Mouse (Mus musculus): ENCODE data around the gene Emp3. TPM values are rescaled to one million over a fixed set of nuclear protein-coding genes. Genes with fewer than 3 reads are reported as not detected.
"Not testable (repeated sequence)": the region's sequence is repeated elsewhere in the genome, so short reads cannot be mapped to it uniquely, and the experiment has no call there.

Emp3 gene
- total RNA-seq (2021) = 212 TPM in 2 replicates
- long read RNA-seq, experiment 1, transcript Emp3-204 (3 exons, 380 nt) = minor isoform, 5 of 208 reads
- long read RNA-seq, experiment 1, transcript Emp3-201 (5 exons, 736 nt) = major isoform, 190 of 208 reads
- long read RNA-seq, experiment 1, partial matches to known transcripts = 6 of 208 reads
- long read RNA-seq, experiment 1, other reads (novel, unspliced or antisense) = 2 of 208 reads
- long read RNA-seq, experiment 2, transcript Emp3-201 (5 exons, 736 nt) = major isoform, 164 of 182 reads
- long read RNA-seq, experiment 2, partial matches to known transcripts = 5 of 182 reads
- long read RNA-seq, experiment 2, other reads (novel, unspliced or antisense) = 5 of 182 reads

DNA sequence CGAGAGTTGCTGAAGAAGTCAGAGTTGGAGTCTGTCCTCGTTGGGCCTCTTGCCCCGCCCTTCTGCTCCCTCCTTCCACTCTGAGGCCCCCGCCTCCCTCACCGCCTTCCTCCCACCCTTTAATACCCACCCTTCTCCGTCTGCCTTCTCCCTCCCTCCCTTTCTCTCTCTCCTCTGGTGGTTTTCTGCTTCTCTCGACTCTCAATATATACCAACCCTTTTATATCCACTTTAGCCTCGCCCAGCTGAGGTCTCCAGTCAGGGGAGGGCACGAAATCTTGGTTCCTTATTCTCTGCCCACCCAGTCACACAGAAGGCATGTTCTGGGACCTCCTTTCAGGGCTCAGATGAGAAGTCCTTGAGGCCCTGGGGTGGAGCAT lies at the start of gene Emp3:
Emp3 (minus strand) TSS at position 163 of the 380 bp plus-strand sequence.
- peak; percentile 76 for DNase-seq

DNA sequence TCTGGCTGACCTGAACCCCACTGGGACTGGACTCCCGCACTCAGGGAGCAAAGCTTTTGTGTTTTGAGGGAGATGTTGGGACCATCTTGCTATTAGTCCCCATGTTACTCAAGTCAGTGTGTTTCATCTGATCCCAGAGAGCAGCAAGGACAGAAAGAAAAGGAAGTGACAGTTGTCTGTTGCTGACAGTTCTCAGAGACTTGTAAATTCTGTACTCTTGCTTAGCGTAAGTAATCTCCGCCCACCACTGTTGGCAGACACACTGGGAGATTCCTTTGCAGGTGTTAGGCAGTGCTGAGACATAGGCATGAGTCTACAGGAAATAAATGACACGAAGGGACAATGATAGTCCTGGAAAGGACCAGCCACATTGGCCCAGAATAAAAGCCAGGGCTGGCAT lies 35.4 kb upstream of the Emp3 start:
- DNase-seq = no peak

DNA sequence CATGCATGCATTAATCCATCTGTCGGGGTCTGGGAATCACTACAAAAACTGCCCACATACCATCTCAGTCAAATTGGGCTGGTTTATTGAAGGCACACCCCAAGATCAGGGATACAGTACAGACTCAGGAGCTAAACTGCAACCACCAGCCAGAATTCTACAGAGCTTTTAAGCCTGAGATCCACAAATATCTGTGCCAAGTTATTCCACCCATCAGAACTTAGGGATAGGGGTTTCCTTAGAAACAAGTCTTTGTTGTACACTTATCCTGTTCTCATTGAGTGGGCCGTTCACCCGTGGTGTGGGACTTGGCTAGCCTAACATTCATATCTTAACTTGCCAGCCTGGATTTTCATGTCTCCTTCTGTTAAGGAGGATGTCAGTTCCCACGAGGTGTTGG lies 27.9 kb upstream of the Emp3 start:
- DNase-seq = no peak

DNA sequence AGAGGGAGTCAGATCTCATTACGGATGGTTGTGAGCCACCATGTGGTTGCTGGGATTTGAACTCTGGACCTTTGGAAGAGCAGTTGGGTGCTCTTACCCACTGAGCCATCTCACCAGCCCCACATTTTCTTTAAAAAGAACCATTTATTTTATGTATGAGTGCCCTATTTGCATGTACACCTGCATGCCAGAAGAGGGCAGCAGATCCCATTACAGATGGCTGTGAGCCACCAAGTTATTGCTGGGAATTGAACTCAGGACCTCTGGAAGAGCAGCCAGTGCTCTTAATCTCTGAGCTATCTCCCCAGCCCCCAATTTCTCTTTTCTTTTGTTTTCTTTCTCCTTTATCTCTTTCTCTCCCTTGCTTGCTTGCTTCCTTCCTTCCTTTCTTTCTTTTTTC lies 22.1 kb upstream of the Emp3 start:
- peak; percentile 44 for DNase-seq

DNA sequence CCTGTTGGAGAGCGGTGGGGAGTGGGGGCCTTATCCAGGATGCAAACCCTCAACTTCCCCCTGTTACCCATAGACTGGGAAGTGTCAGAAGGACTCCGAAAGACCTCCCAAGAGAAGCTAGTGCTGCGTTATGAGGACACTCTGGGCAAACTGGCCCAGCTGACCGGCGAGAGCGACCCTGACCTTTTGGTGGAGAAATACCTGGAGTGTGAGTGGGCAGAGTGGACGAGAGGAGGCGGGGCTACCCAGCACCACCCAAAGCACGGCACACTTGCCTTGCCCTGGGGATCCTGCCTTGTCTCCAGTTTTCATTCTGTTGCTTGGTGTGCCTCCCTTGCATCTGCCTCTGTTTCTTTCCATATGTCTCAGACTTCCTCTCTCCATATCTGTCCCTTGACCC lies 20.8 kb upstream of the Emp3 start:
- DNase-seq = peak; percentile 84

DNA sequence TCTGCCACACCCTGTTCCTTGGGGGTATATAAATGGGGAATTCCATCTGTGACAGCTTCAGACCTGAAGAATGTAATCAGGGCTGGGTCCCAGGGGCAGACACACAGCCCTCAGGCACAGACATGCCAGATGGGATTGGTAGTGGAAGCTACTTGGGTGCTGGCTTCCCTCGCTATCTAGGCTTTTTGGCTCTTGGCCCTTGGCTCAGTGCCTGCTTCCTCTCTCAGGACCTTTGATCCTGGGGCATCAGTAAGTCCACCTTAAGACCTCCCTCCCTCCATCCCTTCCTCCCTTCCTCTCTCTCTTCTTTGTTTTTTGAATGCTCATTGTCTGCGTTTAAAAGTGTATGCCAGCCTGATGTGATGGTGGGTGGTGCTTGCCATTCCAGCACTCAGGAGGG lies 18.6 kb upstream of the Emp3 start:
- peak; percentile 28 for DNase-seq

DNA sequence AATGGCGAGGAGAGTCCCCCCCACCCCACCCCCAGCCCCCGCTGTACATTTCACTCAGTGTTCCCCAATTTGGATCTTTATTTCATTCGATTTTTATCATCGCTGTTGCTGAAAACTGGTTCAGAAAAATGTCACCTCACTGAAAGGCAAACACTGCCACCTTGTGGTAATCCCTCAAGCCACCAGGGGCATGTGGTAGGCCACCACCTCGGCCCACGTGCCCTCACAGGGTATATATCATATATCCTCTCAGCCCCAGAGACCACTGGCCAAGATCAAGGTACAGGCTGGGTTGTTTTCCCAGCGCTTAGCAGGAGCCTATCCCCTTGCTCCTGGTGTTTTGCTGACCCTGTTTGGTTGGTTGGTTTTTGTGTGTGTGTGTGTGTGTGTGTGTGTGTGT lies 13.9 kb upstream of the Emp3 start:
- DNase-seq = peak; percentile 82

DNA sequence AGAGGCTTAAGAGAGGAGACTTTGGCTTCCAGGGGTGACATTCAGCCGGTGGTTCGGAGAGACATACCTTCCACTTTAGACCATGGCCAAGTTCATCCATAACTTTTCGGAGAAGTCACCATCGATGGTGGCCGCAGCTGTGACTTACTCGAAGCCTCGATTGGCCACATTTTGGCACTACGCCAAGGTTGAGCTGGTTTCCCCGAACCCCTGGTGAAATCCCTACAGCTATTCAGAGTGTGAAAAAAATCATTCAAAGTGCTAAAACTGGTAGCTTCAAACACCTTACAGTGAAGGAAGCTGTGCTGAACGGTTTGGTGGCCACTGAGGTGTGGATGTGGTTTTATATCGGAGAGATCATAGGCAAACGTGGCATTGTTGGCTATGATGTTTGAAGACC lies 12.6 kb upstream of the Emp3 start:
- not testable (repeated sequence) for DNase-seq

DNA sequence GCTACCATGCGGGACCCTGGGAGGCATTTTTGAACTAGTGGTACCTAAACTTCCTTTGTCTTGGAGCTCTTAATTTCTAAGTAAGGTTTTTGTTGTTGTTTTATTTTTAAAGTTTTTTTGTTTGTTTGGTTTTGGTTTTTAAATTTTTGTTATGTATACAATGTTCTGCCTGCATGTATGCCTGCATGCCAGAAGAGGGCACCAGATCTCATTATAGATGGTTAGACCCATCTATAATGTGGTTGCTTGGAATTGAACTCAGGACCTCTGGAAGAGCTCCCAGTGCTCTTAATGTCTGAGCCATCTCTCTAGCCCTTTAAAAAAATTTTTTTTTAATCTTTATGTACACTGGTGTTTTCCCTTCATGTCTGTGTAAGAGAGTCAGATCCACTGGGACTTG lies 8.5 kb upstream of the Emp3 start:
- DNase-seq = no peak

DNA sequence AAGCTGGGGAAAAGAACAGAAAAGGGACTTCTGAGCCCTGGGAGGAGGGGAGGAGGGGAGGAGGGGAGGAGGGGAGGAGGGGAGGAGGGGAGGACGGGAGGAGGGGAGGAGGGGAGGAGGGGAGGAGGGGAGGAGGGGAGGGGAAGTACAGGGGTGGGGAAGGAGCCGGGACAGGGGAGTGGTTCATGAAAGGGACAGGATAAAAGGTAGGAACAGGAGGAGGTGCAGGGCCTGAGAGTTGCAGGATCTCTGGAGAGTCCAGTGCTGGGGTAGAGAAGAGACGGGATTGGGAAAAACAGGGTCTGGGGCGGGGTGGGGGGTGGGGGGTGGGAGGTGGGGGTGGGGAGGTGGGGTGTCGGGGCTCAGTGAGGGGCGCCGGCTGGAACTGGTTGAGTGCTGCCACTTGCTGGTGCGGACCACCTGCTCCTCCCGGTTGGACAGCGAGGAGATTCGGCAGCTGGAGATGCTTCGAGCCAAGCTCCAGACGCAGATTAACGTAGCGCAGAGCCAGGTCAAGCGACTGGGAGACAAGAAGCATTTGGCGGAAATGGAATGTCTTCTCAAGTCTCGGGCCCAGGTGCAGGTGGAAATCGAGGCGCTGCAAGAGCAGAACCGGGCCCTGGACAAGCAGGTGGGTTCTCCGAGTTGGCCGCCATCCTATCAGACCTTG lies 7.6 kb upstream of the Emp3 start:
- no peak for DNase-seq

DNA sequence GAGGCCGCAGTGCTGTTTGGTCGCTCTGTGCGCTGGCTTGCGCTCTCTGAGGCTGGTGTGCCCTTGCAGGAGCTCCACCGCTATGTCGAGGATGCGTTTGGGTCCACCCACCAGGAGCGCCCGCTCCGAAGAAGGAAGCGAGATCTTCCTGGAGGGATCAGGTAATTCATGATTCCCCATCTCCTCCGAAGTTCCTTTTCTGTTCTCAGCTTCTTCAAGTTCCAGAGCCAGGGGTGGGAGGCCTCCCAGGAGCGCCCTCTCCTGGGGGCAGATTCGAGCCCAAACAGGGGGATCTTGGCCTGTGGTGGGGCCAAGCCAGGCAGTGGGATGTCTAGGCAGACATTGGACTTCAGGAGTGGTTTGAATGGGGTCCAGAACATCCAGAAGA lies 3.2 kb upstream of the Emp3 start:
- peak; percentile 59 for DNase-seq

DNA sequence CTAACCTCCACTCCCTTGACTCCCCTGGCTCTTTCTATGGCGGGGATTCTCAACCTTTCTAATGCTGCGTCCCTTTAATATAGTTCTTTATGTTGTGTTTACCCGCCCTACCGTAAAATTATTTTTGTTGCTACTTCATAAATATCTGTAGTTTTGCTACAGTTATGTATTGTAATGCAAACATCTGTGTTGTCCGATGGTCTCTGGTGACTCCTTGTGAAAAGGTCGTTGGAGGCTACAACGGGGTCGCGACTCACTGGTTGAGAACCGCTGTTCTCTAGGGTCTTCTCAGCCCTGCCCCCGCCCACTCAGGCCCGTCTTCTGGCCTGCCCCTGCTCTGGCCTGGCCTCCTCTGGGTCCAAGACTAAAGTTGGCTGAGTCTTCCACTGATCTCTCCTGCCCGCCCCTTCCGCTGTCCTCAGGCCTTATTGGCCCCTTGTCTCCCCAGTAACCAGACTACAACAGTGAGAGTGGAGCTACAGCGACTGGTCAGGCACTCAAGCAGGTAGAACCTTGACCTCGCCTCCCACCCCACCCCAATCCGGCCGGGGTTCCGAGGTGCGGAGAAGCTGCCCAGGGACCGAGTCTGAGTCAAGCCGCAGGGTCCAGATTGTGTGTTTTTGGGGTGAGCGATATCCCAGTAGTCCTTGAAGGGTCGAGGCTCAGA lies 2.7 kb upstream of the Emp3 start, which contains the start of gene Ccdc114:
Ccdc114 (plus strand) TSS at position 311 of the 667 bp plus-strand sequence.
- DNase-seq = peak; percentile 93

DNA sequence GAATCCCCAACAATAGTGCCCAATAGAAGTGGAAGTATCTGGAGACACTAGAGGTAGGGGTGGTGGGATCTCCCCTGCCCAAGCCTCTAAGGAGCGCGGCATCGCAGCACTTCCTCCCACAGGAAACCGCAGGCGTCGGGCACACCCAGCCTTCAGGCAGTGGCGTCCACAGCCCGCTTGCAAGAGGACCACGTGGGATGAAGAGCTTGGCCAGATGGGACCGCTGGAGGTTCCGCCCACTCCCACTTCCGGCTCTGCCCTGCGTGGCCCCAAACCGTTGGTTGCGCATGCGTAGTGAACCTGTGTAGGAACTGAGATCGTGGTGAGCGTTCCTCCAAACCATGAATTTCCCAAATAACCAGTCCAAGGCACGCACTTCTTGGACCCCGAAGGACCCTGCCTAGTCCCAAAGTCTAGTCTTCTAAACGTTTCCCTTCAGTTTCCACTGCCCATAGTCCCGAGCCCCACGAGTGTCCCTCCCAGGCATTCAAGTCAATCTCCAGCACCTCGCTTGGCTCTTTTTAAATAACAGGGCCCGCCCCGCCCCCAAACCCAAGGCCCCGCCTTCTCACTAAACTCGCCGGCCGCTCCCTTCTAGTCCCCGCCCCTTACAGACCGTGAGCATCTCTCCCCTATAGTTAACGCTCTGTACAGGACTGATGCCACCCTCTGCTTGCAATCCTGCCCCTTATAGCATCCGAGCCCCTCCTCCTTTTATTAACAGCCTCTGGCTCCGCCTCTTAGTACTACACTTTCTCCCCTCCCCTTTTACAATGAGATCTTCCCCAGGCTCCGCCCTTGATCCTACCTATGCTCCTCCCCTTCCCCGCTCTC lies 1.9 kb upstream of the Emp3 start:
- DNase-seq = peak; percentile 97

DNA sequence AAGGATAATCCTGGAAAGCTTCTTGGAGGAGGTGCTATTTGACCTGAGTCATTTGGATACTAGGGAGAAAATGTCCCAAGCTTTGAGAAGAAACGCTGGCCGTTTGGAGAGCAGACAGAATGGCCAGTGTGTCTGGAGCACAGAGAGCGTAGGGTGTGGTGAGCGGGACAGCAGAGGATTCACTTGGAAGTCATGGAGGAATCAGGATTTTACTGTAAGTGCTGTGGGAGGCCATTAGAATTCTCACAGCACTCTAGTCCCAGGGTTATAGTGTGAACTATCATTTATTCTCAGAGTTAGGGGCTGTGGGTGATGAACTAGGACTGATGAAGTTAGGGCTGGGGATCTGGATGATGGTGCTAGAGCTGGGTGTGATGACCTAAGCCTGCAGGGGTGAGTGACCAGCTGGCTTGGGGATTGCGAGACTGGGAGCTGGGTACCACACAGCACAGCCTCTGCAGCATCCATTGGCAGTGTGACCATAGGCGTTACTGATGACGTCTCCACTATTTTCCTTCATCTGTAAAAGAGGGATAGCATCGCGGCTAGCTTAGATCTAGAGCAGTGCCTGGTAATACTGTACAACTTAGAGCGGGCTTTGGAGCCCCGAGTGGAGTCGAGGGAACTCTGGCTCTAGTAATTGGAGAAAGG lies 871 bp upstream of the Emp3 start:
- DNase-seq = no peak

DNA sequence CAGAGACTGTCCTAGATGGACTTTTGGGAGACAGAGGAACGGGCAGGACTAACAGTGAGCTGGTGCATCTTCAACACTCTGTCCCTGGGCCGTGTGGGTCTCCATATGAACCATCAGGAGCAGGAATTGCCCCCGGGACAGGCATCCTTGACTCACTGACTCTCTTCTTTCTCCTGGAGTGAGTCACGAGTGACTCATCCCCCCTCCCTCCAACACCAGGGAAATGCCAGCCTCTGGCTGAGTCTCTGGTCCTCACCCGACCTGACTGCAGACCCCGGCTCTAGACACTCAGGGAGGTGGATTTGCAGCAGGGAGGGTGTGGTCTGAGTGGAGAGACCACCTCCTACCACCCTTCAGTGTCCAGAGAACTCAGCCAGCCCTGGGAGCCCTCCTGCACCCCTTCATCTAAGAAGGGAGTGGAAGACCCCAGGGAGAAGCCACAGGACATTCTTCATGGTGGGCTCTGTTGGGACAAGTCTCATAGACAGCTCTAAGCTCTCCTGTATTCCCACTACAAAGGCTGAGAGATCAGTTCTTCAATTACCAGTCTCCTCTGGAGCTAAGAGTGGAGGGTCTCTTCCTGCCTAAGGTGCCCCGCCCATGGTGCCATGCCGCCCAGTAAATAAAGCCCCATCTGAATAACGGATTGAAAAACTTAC lies 492 bp downstream of the Emp3 start:
- peak; percentile 89 for DNase-seq

DNA sequence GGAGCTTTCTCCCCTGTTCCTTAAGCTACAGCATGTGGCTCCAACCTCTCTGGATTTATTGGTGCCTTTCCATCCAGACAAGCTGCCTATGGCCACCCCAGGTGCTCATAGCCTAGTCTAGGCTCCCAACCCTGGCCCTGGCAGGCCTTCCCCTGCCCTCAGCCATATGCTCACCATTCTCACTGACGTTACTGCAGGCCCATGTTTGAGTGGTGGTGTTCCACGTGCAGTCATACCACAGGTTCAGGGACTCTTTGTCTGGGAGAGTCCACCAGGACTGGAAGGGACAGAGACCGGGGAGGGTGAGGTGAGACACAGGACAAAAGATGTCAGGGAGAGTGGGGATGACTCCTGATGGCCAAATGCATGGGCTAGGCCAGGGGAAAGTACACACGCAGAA lies 1.4 kb downstream of the Emp3 start:
- no peak for DNase-seq

DNA sequence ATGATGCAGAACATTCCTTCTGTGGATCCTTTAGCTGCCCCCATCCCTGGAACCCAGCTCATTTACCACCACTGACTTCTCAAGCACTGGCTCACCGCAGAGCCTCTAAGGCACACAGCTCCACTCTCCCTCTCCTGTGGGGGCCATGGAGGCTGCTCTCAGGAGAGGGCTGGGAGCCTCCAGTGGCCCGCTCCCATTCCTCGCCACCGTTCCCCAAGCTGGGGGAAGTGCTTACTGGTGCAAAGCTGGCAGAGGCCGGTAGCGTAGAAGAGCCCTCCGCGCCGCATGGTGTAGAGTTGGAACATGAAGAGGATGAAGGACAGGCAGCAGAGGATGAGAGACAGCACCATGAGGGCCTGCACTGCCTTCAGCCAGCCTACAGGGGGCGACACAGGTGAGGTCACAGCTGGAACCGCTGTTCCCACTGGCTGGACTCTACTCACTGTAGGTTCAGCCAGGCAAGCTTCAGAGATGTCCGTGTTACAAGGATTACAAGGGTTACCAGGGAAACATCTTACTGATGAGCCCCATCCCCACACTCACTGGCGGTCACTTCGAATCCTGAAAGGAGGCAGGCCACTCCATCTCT lies 2.0 kb downstream of the Emp3 start:
- peak; percentile 43 for DNase-seq

DNA sequence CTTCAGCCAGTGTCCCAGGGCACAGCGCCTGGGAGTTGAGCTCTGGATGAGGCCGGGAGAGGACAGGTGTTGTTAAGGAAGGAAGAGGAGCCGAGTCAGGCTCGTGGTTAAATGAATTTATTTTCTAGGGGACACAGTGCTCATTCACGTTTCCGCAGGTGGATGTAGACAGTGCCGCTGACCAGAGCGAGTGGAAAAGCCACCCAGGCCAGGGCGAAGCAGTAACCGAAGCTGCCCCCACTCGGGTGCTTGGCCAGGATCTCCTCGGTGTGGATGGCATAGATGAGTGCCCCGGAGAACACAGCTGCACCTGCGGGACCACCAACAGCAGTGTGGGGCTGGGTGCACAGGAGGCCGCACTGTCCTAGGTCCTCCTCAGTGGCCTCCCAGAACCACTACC lies 3.3 kb downstream of the Emp3 start:
- no peak for DNase-seq

DNA sequence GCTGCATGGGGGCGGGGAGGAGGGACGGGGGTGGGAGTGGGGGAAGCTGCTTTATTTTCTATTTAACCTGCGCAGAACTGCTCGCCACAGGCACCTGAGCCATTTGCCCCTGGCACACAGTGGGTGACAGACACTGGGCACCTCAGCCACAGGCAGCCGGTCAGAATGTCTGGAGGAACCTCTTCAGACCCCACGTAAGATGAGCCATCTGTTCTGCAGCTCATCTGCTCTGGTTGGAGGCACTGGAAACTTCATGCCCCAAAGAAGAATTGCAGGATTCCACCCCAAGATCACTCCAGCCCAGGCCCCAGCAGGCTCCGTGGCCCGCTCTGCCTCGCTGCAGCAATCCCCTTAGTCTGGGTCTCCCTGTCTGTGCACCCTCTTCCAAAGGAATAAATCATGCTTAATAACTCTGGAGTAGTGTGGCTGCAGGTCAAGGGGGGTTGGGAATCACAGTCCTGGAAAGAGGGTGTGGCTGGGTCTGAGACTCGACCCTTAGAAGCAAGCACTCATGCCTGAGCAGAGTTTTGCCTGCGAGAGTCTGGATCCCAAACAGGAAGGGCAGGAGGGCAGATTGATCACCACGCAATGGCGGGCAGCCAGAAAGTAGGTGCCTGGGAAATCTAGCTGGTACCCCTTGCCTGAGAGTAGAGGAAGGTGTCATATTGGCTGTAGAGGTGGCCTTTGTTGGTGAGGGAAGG lies 4.0 kb downstream of the Emp3 start:
- peak; percentile 58 for DNase-seq
